Mouse (Mus musculus) midbrain, embryonic 13.5 days (tissue): Measurements from ENCODE around the gene Timp2. TPM values are rescaled to one million over a fixed set of nuclear protein-coding genes. Genes with fewer than 3 reads are reported as not detected.

Experiments
- ATAC-seq: fragments of 200-750 bp; cut with Nextera tagmentation; 2 replicates; pipeline ENCODE4 v1.8.0; 2017; ENCODE audit warnings: mild to moderate bottlenecking, moderate TSS enrichment, moderate library complexity
- H3K27ac ChIP-seq: fragments of 300-500 bp; sonication (generic); 2 replicates; pipeline ENCODE4 v1.5.1; 2015; ENCODE audit warnings: inconsistent platforms, mild to moderate bottlenecking, moderate library complexity
- H3K27me3 ChIP-seq: fragments of 300-500 bp; sonication (generic); 2 replicates; pipeline ENCODE4 v1.6.1; 2015; ENCODE audit warnings: mild to moderate bottlenecking, inconsistent platforms
- H3K36me3 ChIP-seq: fragments of 300-500 bp; sonication (generic); 2 replicates; pipeline ENCODE4 v1.6.1; 2015; ENCODE audit warnings: mild to moderate bottlenecking, inconsistent platforms
- H3K4me1 ChIP-seq: fragments of 300-500 bp; sonication (generic); replicated peaks from 2 replicates; pipeline ENCODE4 v1.6.1; 2015; ENCODE audit warnings: inconsistent platforms
- H3K4me2 ChIP-seq: fragments of 300-500 bp; sonication (generic); replicated peaks from 2 replicates; pipeline ENCODE4 v1.6.1; 2015; ENCODE audit warnings: moderate library complexity, mild to moderate bottlenecking, inconsistent platforms
- H3K4me3 ChIP-seq: fragments of 300-500 bp; sonication (generic); replicated peaks from 2 replicates; pipeline ENCODE4 v1.5.1; 2015; ENCODE audit warnings: mild to moderate bottlenecking, inconsistent platforms
- H3K9ac ChIP-seq: fragments of 300-500 bp; sonication (generic); replicated peaks from 2 replicates; pipeline ENCODE4 v1.6.1; 2015; ENCODE audit warnings: mild to moderate bottlenecking, inconsistent platforms
- H3K9me3 ChIP-seq: fragments of 300-500 bp; sonication (generic); 2 replicates; pipeline ENCODE4 v1.6.1; 2016; ENCODE audit warnings: mild to moderate bottlenecking, inconsistent platforms
- WGBS: fragments of 180-500 bp; shearing (Covaris S2); methylation state at CpG from one replicate; pipeline ENCODE4 v1.1.7; 2015; 5-methylcytosine and 5-hydroxymethylcytosine counted together
- polyA plus RNA-seq: library from polyadenylated mRNA; unstranded; fragments of >200 nt; fragmentation: Nextera tagmentation; extraction: Ambion mirVana; gene quantifications from 2 replicates; pipeline ENCODE4 v1.2.1, GENCODE M21; 2015

Timp2 gene
- polyA plus RNA-seq, 1 experiment from 2014 or later, result 42.2 TPM

GRCm38 (mm10) chr11:118366559-118366958 lies 11.0 kb upstream of the Timp2 start:
- Histone ChIP-seq H3K9me3 (no peaks in the 10 kb centered on the region), H3K27me3 (no peaks in the 10 kb centered on the region), H3K4me1 (peaks cover 11% of the 10 kb centered on the region), H3K27ac (no peak overlapping the region), H3K4me3 (no peak overlapping the region), H3K36me3 (no peaks in the 10 kb centered on the region), H3K4me2 (no peak overlapping the region), H3K9ac (no peak overlapping the region)
- WGBS, result 85% methylated on average over 8 of the region's 8 CpGs
- no peak for ATAC-seq

GRCm38 (mm10) chr11:118366108-118366507 lies 10.6 kb upstream of the Timp2 start:
- no peak overlapping the region for H3K9ac ChIP-seq
- H3K4me1 ChIP-seq, result peaks cover 11% of the 10 kb centered on the region
- no peak overlapping the region for H3K4me3 ChIP-seq
- H3K4me2 ChIP-seq, result no peak overlapping the region
- H3K9me3 ChIP-seq, result no peaks in the 10 kb centered on the region
- H3K27ac ChIP-seq, result no peak overlapping the region
- H3K36me3 ChIP-seq, result no peaks in the 10 kb centered on the region
- WGBS, result 73% methylated on average over 3 of the region's 3 CpGs
- no peak for ATAC-seq
- no peaks in the 10 kb centered on the region for H3K27me3 ChIP-seq

- no peak overlapping the region for H3K4me2 ChIP-seq
- no peaks in the 10 kb centered on the region for H3K36me3 ChIP-seq
- no peak overlapping the region for H3K4me3 ChIP-seq
- WGBS, result 81% methylated on average over 7 of the region's 7 CpGs
- ATAC-seq, result no peak
- H3K9me3 ChIP-seq, result no peaks in the 10 kb centered on the region
- H3K27ac ChIP-seq, result no peak overlapping the region
- no peak overlapping the region for H3K9ac ChIP-seq
- H3K4me1 ChIP-seq, result peaks cover 11% of the 10 kb centered on the region
- no peaks in the 10 kb centered on the region for H3K27me3 ChIP-seq
Observed at GRCm38 (mm10) chr11:118365171-118365570, 9.6 kb upstream of the Timp2 start.

GRCm38 (mm10) chr11:118364021-118364420 lies 8.5 kb upstream of the Timp2 start:
- Histone ChIP-seq H3K4me3 (no peak overlapping the region), H3K27me3 (no peaks in the 10 kb centered on the region), H3K36me3 (no peaks in the 10 kb centered on the region), H3K9ac (no peak overlapping the region), H3K4me1 (peaks cover 11% of the 10 kb centered on the region), H3K9me3 (no peaks in the 10 kb centered on the region), H3K4me2 (no peak overlapping the region), H3K27ac (no peak overlapping the region)
- no peak for ATAC-seq
- WGBS, result 86% methylated on average over 4 of the region's 4 CpGs

- no peak overlapping the region for H3K4me2 ChIP-seq
- no peaks in the 10 kb centered on the region for H3K36me3 ChIP-seq
- ATAC-seq, result peak; percentile 63; the same call in 1 of the 2 replicates
- 4% methylated on average over 8 of the region's 8 CpGs for WGBS
- H3K4me1 ChIP-seq, result peaks cover 11% of the 10 kb centered on the region
- H3K27ac ChIP-seq, result no peak overlapping the region
- H3K4me3 ChIP-seq, result no peak overlapping the region
- peak overlapping the region; percentile 46; the same call in 1 of the 2 replicates for H3K9ac ChIP-seq
- no peaks in the 10 kb centered on the region for H3K27me3 ChIP-seq
- H3K9me3 ChIP-seq, result no peaks in the 10 kb centered on the region
Observed at GRCm38 (mm10) chr11:118362971-118363518, 7.5 kb upstream of the Timp2 start.

GRCm38 (mm10) chr11:118362501-118362900 lies 7.0 kb upstream of the Timp2 start:
- Histone ChIP-seq H3K9me3 (no peaks in the 10 kb centered on the region), H3K27me3 (no peaks in the 10 kb centered on the region), H3K4me3 (no peak overlapping the region), H3K36me3 (no peaks in the 10 kb centered on the region), H3K4me2 (no peak overlapping the region), H3K9ac (0 out of 2 replicates have a peak overlapping the region, but pooled peaks have one; percentile 46), H3K4me1 (peaks cover 11% of the 10 kb centered on the region), H3K27ac (no peak overlapping the region)
- 67% methylated on average over 1 of the region's 1 CpGs for WGBS
- no peak for ATAC-seq

DNA sequence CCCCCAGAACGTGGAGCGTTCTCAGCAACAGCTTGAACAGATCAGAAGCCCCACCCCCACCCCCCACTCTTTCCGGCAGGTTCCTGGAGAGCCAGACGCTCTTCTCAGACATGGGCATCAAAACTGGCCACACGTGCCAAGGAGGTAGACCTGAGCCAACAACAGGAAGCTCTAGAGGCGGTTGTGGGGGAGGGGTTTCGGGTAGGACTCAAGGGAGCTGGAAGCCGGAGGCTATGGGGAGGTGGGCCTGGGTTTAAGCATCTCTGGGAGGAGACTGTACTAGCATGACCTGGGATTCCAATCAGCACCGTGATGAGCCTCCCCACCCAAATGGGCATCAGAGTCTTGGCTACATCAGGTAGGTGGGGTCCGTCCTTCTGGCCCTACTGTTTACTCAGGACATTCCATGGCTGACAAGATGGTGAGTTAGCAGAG lies 5.4 kb upstream of the Timp2 start:
- peaks cover 12% of the 10 kb centered on the region for H3K4me1 ChIP-seq
- no peak for ATAC-seq
- no peak overlapping the region for H3K4me3 ChIP-seq
- no peak overlapping the region for H3K4me2 ChIP-seq
- no peak overlapping the region for H3K27ac ChIP-seq
- H3K27me3 ChIP-seq, result no peaks in the 10 kb centered on the region
- H3K9me3 ChIP-seq, result no peaks in the 10 kb centered on the region
- H3K36me3 ChIP-seq, result no peaks in the 10 kb centered on the region
- WGBS, result 76% methylated on average over 10 of the region's 10 CpGs
- no peak overlapping the region for H3K9ac ChIP-seq

DNA sequence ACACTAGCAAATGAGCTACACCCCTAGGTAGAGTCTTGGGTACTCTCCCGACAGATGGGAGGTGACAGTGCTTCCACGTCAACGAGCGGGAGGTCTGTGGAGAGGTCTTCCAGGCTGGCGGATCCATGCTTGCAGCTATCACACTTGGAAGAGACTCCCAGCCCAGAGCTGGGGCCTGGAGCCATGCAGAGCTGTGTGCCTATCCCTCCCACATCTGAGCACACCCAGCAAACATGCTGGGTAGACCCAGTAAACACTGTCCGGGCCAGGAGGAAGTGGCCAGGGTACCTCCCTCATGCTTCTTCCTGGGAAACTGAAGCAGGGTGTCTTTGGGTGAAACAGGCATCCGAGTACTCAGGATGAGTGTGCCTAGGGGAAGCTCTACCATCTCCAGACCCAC lies 5.0 kb upstream of the Timp2 start:
- Histone ChIP-seq H3K36me3 (no peaks in the 10 kb centered on the region), H3K9ac (no peak overlapping the region), H3K4me2 (no peak overlapping the region), H3K27me3 (no peaks in the 10 kb centered on the region), H3K27ac (no peak overlapping the region), H3K9me3 (no peaks in the 10 kb centered on the region), H3K4me1 (peaks cover 16% of the 10 kb centered on the region), H3K4me3 (no peak overlapping the region)
- 90% methylated on average over 7 of the region's 7 CpGs for WGBS
- ATAC-seq, result no peak

DNA sequence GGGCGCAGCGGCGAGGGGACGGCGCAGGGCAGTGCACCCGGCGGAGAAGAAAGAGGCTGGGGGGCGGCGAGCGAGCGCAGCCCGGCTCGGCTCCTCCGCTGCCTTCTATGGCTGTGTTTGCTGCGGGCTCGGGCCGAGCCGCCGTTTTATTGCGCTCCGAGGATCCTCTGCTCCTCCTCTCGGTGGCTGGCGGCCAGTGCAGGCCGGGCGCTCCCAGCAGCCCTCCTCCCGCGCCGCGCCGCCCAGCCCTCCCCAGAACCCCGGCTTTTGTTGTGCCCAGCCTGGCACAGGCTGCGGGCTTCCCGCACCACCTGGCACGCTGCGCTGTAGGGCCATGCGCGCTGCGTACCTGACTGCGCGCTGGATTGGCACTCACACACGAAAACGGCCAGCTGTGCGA lies 335 bp downstream of the Timp2 start:
- peak overlapping the region; percentile 93 for H3K4me2 ChIP-seq
- 0% methylated on average over 29 of the region's 43 CpGs for WGBS
- peak overlapping the region; percentile 87 for H3K27ac ChIP-seq
- H3K9ac ChIP-seq, result peak overlapping the region; percentile 94
- ATAC-seq, result peak; percentile 97
- peaks cover 31% of the 10 kb centered on the region for H3K4me1 ChIP-seq
- H3K9me3 ChIP-seq, result no peaks in the 10 kb centered on the region
- H3K27me3 ChIP-seq, result no peaks in the 10 kb centered on the region
- H3K36me3 ChIP-seq, result no peaks in the 10 kb centered on the region
- peak overlapping the region; percentile 81 for H3K4me3 ChIP-seq

GRCm38 (mm10) chr11:118354636-118355191 lies 826 bp downstream of the Timp2 start:
- Histone ChIP-seq H3K4me1 (peaks cover 34% of the 10 kb centered on the region), H3K4me3 (peak overlapping the region; percentile 81), H3K4me2 (peak overlapping the region; percentile 93), H3K9me3 (no peaks in the 10 kb centered on the region), H3K27ac (peak overlapping the region; percentile 87), H3K36me3 (no peaks in the 10 kb centered on the region), H3K9ac (peak overlapping the region; percentile 94), H3K27me3 (no peaks in the 10 kb centered on the region)
- ATAC-seq, result no peak; the same call in none of the 2 replicates
- under 1% methylated on average over 36 of the region's 47 CpGs for WGBS

GRCm38 (mm10) chr11:118349494-118349893 lies 6.0 kb downstream of the Timp2 start:
- no peak overlapping the region for H3K27ac ChIP-seq
- 94% methylated on average over 5 of the region's 5 CpGs for WGBS
- H3K4me2 ChIP-seq, result no peak overlapping the region
- H3K27me3 ChIP-seq, result no peaks in the 10 kb centered on the region
- no peak overlapping the region for H3K9ac ChIP-seq
- H3K36me3 ChIP-seq, result no peaks in the 10 kb centered on the region
- ATAC-seq, result no peak
- no peaks in the 10 kb centered on the region for H3K9me3 ChIP-seq
- H3K4me3 ChIP-seq, result no peak overlapping the region
- H3K4me1 ChIP-seq, result peaks cover 47% of the 10 kb centered on the region

- Histone ChIP-seq H3K4me1 (peaks cover 42% of the 10 kb centered on the region), H3K36me3 (no peaks in the 10 kb centered on the region), H3K4me3 (no peak overlapping the region), H3K27ac (no peak overlapping the region), H3K27me3 (no peaks in the 10 kb centered on the region), H3K4me2 (no peak overlapping the region), H3K9ac (no peak overlapping the region), H3K9me3 (no peaks in the 10 kb centered on the region)
- ATAC-seq, result no peak
- 82% methylated on average over 5 of the region's 5 CpGs for WGBS
Observed at GRCm38 (mm10) chr11:118348877-118349276, 6.7 kb downstream of the Timp2 start.

DNA sequence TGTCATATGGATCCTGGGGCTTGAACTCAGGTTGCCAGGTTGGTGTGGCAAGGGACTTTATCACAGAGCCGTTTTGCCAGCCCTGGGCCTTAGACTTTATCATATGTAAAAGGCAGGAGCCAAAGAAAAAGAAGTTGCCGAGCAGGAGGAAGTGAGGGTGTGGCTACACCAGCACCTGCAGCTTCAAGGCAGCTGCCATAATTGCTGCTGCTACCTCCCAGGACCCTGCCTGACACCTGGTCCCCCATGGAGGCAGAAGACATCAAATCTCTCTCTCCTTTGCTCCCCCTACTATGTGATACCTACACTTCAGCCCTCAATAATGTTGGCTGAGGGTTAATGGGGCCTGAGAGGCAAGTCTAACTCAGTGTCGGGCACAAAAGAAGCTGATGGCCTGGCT lies 7.1 kb downstream of the Timp2 start:
- H3K4me1 ChIP-seq, result peaks cover 42% of the 10 kb centered on the region
- no peaks in the 10 kb centered on the region for H3K36me3 ChIP-seq
- H3K27me3 ChIP-seq, result no peaks in the 10 kb centered on the region
- H3K27ac ChIP-seq, result no peak overlapping the region
- no peak for ATAC-seq
- no peaks in the 10 kb centered on the region for H3K9me3 ChIP-seq
- no peak overlapping the region for H3K4me2 ChIP-seq
- no peak overlapping the region for H3K4me3 ChIP-seq
- H3K9ac ChIP-seq, result no peak overlapping the region
- WGBS, result 79% methylated on average over 3 of the region's 3 CpGs
